Mouse (Mus musculus) heart, adult 2 months (tissue): ENCODE results near the gene Crim1. TPM values are rescaled to one million over a fixed set of nuclear protein-coding genes. Genes with fewer than 3 reads are reported as not detected.

Experiments
- DNase-seq, 2 experiments: peaks; one replicate each; pipeline ENCODE4 v3.0.0; 2021
- H3K27ac ChIP-seq: fragments of 200-600 bp; 2 replicates; pipeline ENCODE4 v1.8.1; 2022
- H3K27me3 ChIP-seq: fragments of 200-500 bp; 2 replicates; pipeline ENCODE4 v1.6.1; 2012; ENCODE audit warnings: mild to moderate bottlenecking, low read length, inconsistent platforms, mixed read lengths; ENCODE audit not compliant: control insufficient read depth, insufficient read depth
- H3K36me3 ChIP-seq: fragments of 200-500 bp; 2 replicates; pipeline ENCODE4 v1.6.1; 2012; ENCODE audit warnings: low read length, inconsistent platforms; ENCODE audit not compliant: control insufficient read depth, insufficient read depth
- H3K4me1 ChIP-seq: fragments of 200-500 bp; 2 replicates; pipeline ENCODE4 v1.6.1; 2011; ENCODE audit warnings: low read length; ENCODE audit not compliant: control insufficient read depth, insufficient read depth
- H3K4me3 ChIP-seq: fragments of 200-600 bp; 2 replicates; pipeline ENCODE4 v1.8.1; 2022
- H3K79me2 ChIP-seq: fragments of 200-500 bp; replicated peaks from 2 replicates; pipeline ENCODE4 v1.6.1; 2012; ENCODE audit warnings: mild to moderate bottlenecking, inconsistent platforms, low read length, moderate library complexity, mixed read lengths; ENCODE audit not compliant: control insufficient read depth, insufficient read depth
- H3K9ac ChIP-seq: fragments of 200-500 bp; 2 replicates; pipeline ENCODE4 v1.6.1; 2012; ENCODE audit warnings: low read depth, mild to moderate bottlenecking, control low read depth, inconsistent platforms, low read length, mixed read lengths
- CTCF ChIP-seq: fragments of 200-600 bp; IDR thresholded peaks from 2 replicates; pipeline ENCODE4 v1.8.1; 2022; ENCODE audit warnings: antibody characterized with exemption, mild to moderate bottlenecking, moderate library complexity
- EP300 ChIP-seq: fragments of 200-500 bp; IDR thresholded peaks from 2 replicates; pipeline ENCODE4 v1.6.1; 2011; ENCODE audit warnings: low read depth, low read length, control low read depth; ENCODE audit not compliant: insufficient read depth
- POLR2A ChIP-seq: fragments of 200-500 bp; IDR thresholded peaks from 2 replicates; pipeline ENCODE4 v1.6.1; 2011; ENCODE audit warnings: mild to moderate bottlenecking, low read depth, low read length, control low read depth; ENCODE audit not compliant: insufficient read depth
- WGBS: fragments of 180-500 bp; shearing (Covaris S2); methylation state at CpG from one replicate; pipeline ENCODE4 v1.1.7; 2018; 5-methylcytosine and 5-hydroxymethylcytosine counted together
- intact Hi-C: fragments of 180-260 bp; cut with DNase I; formaldehyde crosslinking; loops from one replicate; pipeline ENCODE4 v1.15.1; 2025
- polyA plus RNA-seq: library from polyadenylated mRNA; depleted of rRNA; stranded (reverse); fragments of >200 nt; gene quantifications from 2 replicates; pipeline ENCODE4 v1.2.3, GENCODE M21; 2012
- total RNA-seq, 2 experiments: library from RNA; stranded (reverse); gene quantifications; 2 replicates each; pipeline ENCODE4 v1.2.3; 2021

Gene Crim1
- total and polyA plus RNA-seq, 3 experiments, result 28.2 to 55.4 (median 50.6) TPM

- Histone ChIP-seq H3K9ac (no peak overlapping the region), H3K27me3 (no peaks in the 10 kb centered on the region), H3K4me1 (peaks cover 3% of the 10 kb centered on the region), H3K36me3 (no peaks in the 10 kb centered on the region), H3K27ac (no peak overlapping the region), H3K79me2 (peaks cover 8% of the 10 kb centered on the region), H3K4me3 (no peak overlapping the region)
- intact Hi-C loops, result no loop called here
- TF ChIP-seq CTCF (no peak), EP300 (no peak), POLR2A (no peak)
- DNase-seq, result no peak
- WGBS, result 77% methylated on average over 12 of the region's 12 CpGs
These were observed 36.1 kb downstream of the Crim1 start for GRCm38 (mm10) chr17:78236126-78236525.

GRCm38 (mm10) chr17:78237954-78238353 is 37.9 kb downstream of the Crim1 start:
- 95% methylated on average over 13 of the region's 13 CpGs for WGBS
- Histone ChIP-seq H3K27ac (no peak overlapping the region), H3K79me2 (peaks cover 6% of the 10 kb centered on the region), H3K27me3 (no peaks in the 10 kb centered on the region), H3K4me3 (no peak overlapping the region), H3K4me1 (peaks cover 5% of the 10 kb centered on the region), H3K9ac (no peak overlapping the region), H3K36me3 (no peaks in the 10 kb centered on the region)
- intact Hi-C loops, result no loop called here
- TF ChIP-seq EP300 (no peak), CTCF (no peak), POLR2A (no peak)
- DNase-seq, result no peak

GRCm38 (mm10) chr17:78240161-78240560 is 40.1 kb downstream of the Crim1 start:
- peaks cover 2% of the 10 kb centered on the region for H3K36me3 ChIP-seq
- H3K9ac ChIP-seq, result no peak overlapping the region
- H3K27ac ChIP-seq, result no peak overlapping the region
- H3K27me3 ChIP-seq, result no peaks in the 10 kb centered on the region
- peaks cover 8% of the 10 kb centered on the region for H3K4me1 ChIP-seq
- intact Hi-C loops, result loop anchor here (2.0 kb wide), 1 partner anchor 33 kb away; no protein-coding TSS in a partner anchor
- no peak overlapping the region for H3K4me3 ChIP-seq
- H3K79me2 ChIP-seq, result peaks cover 4% of the 10 kb centered on the region; the same call in 1 of the 2 replicates
- 96% methylated on average over 4 of the region's 4 CpGs for WGBS
- DNase-seq, result no peak
- TF ChIP-seq CTCF (no peak), EP300 (no peak), POLR2A (no peak)

GRCm38 (mm10) chr17:78241238-78241637 is 41.2 kb downstream of the Crim1 start:
- Histone ChIP-seq H3K4me3 (no peak overlapping the region), H3K27ac (no peak overlapping the region), H3K9ac (no peak overlapping the region), H3K27me3 (no peaks in the 10 kb centered on the region), H3K36me3 (peaks cover 4% of the 10 kb centered on the region), H3K79me2 (0 out of 2 replicates have a peak, but pooled peaks cover 3% of the 10 kb centered on the region), H3K4me1 (peaks cover 13% of the 10 kb centered on the region)
- 44% methylated on average over 7 of the region's 7 CpGs for WGBS
- TF ChIP-seq EP300 (no peak), CTCF (no peak), POLR2A (no peak)
- intact Hi-C loops, result loop anchor here (2.0 kb wide), 1 partner anchor 34 kb away; no protein-coding TSS in a partner anchor
- no peak for DNase-seq

- peak in 1 of 2 experiments; percentile 46 for DNase-seq
- Histone ChIP-seq H3K4me3 (no peak overlapping the region; the same call in 1 of the 2 replicates), H3K9ac (no peak overlapping the region), H3K36me3 (peaks cover 22% of the 10 kb centered on the region), H3K27me3 (no peaks in the 10 kb centered on the region), H3K27ac (peak overlapping the region; percentile 53), H3K4me1 (peaks cover 22% of the 10 kb centered on the region), H3K79me2 (peaks cover 1% of the 10 kb centered on the region; the same call in 1 of the 2 replicates)
- TF ChIP-seq CTCF (no peak), POLR2A (peak; percentile 15; the same call in 1 of the 2 replicates), EP300 (no peak)
- 38% methylated on average over 6 of the region's 6 CpGs for WGBS
- intact Hi-C loops, result loop anchor here (2.0 to 5.0 kb wide), 3 partner anchors 44 to 173 kb away; partner anchors contain the start of genes Crim1 and Fez2
These were observed 44.7 kb downstream of the Crim1 start for GRCm38 (mm10) chr17:78244752-78245151.

GRCm38 (mm10) chr17:78245444-78245843 is 45.4 kb downstream of the Crim1 start:
- H3K27ac ChIP-seq, result peak overlapping the region; percentile 53
- peaks cover 28% of the 10 kb centered on the region for H3K36me3 ChIP-seq
- intact Hi-C loops, result loop anchor here (2.0 to 5.0 kb wide), 3 partner anchors 45 to 172 kb away; partner anchors contain the start of genes Crim1 and Fez2
- H3K4me3 ChIP-seq, result peak overlapping the region; percentile 6; the same call in 1 of the 2 replicates
- peaks cover 1% of the 10 kb centered on the region; the same call in 1 of the 2 replicates for H3K79me2 ChIP-seq
- TF ChIP-seq EP300 (no peak), POLR2A (no peak), CTCF (no peak)
- no peak overlapping the region for H3K9ac ChIP-seq
- WGBS, result 37% methylated on average over 4 of the region's 4 CpGs
- peaks cover 23% of the 10 kb centered on the region for H3K4me1 ChIP-seq
- DNase-seq, result no peak
- no peaks in the 10 kb centered on the region for H3K27me3 ChIP-seq
